Mouse (Mus musculus): ENCODE measurements around the gene Stard3nl. TPM values are rescaled to one million over a fixed set of nuclear protein-coding genes. Genes with fewer than 3 reads are reported as not detected.

The Stard3nl gene
- polyA plus RNA-seq, 1 experiment from 2014 or later, result 82.9 TPM

- no peaks in the 10 kb centered on the region for H3K27me3 ChIP-seq (replicated peaks)
- H3K4me2 ChIP-seq, result no peak overlapping the region
- H3K27ac ChIP-seq (replicated peaks), result no peak overlapping the region
- H3K9me3 ChIP-seq, result no peaks in the 10 kb centered on the region
- no peak overlapping the region for H3K4me3 ChIP-seq
- H3K9ac ChIP-seq, result no peak overlapping the region
- no peaks in the 10 kb centered on the region for H3K36me3 ChIP-seq
- no peaks in the 10 kb centered on the region for H3K4me1 ChIP-seq
- WGBS, result 66% methylated on average over 4 of the region's 4 CpGs
- ATAC-seq (ENCODE audit: extremely low read depth, insufficient number of reproducible peaks, low FRiP score, low TSS enrichment), result no peak
These were observed 15.1 kb upstream of the Stard3nl start for GRCm38 (mm10) chr13:19410694-19411093.

- Histone ChIP-seq H3K36me3 (no peaks in the 10 kb centered on the region), H3K27ac (replicated peaks) (no peak overlapping the region), H3K27me3 (replicated peaks) (no peaks in the 10 kb centered on the region), H3K4me1 (no peaks in the 10 kb centered on the region), H3K9me3 (no peaks in the 10 kb centered on the region), H3K4me2 (no peak overlapping the region), H3K9ac (no peak overlapping the region), H3K4me3 (no peak overlapping the region)
- no peak for ATAC-seq (ENCODE audit: extremely low read depth, insufficient number of reproducible peaks, low FRiP score, low TSS enrichment)
- WGBS, result 83% methylated on average over 2 of the region's 2 CpGs
These were observed 12.4 kb upstream of the Stard3nl start for GRCm38 (mm10) chr13:19407953-19408352.

GRCm38 (mm10) chr13:19404623-19405022, 9.0 kb upstream of the Stard3nl start:
- H3K9ac ChIP-seq, result no peak overlapping the region

GRCm38 (mm10) chr13:19394798-19395687, 552 bp downstream of the Stard3nl start:
- no peaks in the 10 kb centered on the region for H3K27me3 ChIP-seq (replicated peaks)
- H3K4me1 ChIP-seq, result peaks cover 30% of the 10 kb centered on the region
- H3K9ac ChIP-seq, result peak overlapping the region; percentile 89
- peak overlapping the region; percentile 79 for H3K4me3 ChIP-seq
- under 1% methylated on average over 25 of the region's 25 CpGs for WGBS
- H3K9me3 ChIP-seq, result no peaks in the 10 kb centered on the region
- H3K4me2 ChIP-seq, result peak overlapping the region; percentile 68
- no peaks in the 10 kb centered on the region for H3K36me3 ChIP-seq
- H3K27ac ChIP-seq (replicated peaks), result peak overlapping the region; percentile 90
- no peak for ATAC-seq (ENCODE audit: extremely low read depth, insufficient number of reproducible peaks, low FRiP score, low TSS enrichment)

More at GRCm38 (mm10) chr13:19404623-19405022, 9.0 kb upstream of the Stard3nl start:
- H3K27ac ChIP-seq (replicated peaks), result no peak overlapping the region
- no peaks in the 10 kb centered on the region for H3K4me1 ChIP-seq
- H3K9me3 ChIP-seq, result no peaks in the 10 kb centered on the region
- 67% methylated on average over 2 of the region's 2 CpGs for WGBS
- no peak overlapping the region for H3K4me3 ChIP-seq
- H3K27me3 ChIP-seq (replicated peaks), result no peaks in the 10 kb centered on the region
- H3K4me2 ChIP-seq, result no peak overlapping the region
- no peak for ATAC-seq (ENCODE audit: extremely low read depth, insufficient number of reproducible peaks, low FRiP score, low TSS enrichment)
- no peaks in the 10 kb centered on the region for H3K36me3 ChIP-seq

- Histone ChIP-seq H3K27me3 (replicated peaks) (no peaks in the 10 kb centered on the region), H3K4me3 (peak overlapping the region; percentile 21), H3K9ac (peak overlapping the region; percentile 45; the same call in 1 of the 2 replicates), H3K27ac (replicated peaks) (no peak overlapping the region), H3K9me3 (no peaks in the 10 kb centered on the region), H3K4me1 (peaks cover 37% of the 10 kb centered on the region), H3K36me3 (no peaks in the 10 kb centered on the region), H3K4me2 (peak overlapping the region; percentile 68)
- 31% methylated on average over 4 of the region's 4 CpGs for WGBS
- no peak for ATAC-seq (ENCODE audit: extremely low read depth, insufficient number of reproducible peaks, low FRiP score, low TSS enrichment)
These were observed 1.4 kb downstream of the Stard3nl start for GRCm38 (mm10) chr13:19394171-19394570.

GRCm38 (mm10) chr13:19393731-19394130, 1.9 kb downstream of the Stard3nl start:
- H3K9ac ChIP-seq, result no peak overlapping the region
- 67% methylated on average over 2 of the region's 2 CpGs for WGBS
- no peak overlapping the region for H3K27ac ChIP-seq (replicated peaks)
- peak overlapping the region; percentile 68 for H3K4me2 ChIP-seq
- H3K9me3 ChIP-seq, result no peaks in the 10 kb centered on the region
- peaks cover 37% of the 10 kb centered on the region for H3K4me1 ChIP-seq
- H3K36me3 ChIP-seq, result no peaks in the 10 kb centered on the region
- no peak for ATAC-seq (ENCODE audit: extremely low read depth, insufficient number of reproducible peaks, low FRiP score, low TSS enrichment)
- no peaks in the 10 kb centered on the region for H3K27me3 ChIP-seq (replicated peaks)
- peak overlapping the region; percentile 21; the same call in 1 of the 2 replicates for H3K4me3 ChIP-seq

- ATAC-seq (ENCODE audit: extremely low read depth, insufficient number of reproducible peaks, low FRiP score, low TSS enrichment), result no peak
- Histone ChIP-seq H3K4me3 (no peak overlapping the region), H3K27me3 (replicated peaks) (no peaks in the 10 kb centered on the region), H3K9ac (no peak overlapping the region), H3K9me3 (no peaks in the 10 kb centered on the region), H3K4me2 (no peak overlapping the region), H3K27ac (replicated peaks) (no peak overlapping the region), H3K4me1 (peaks cover 36% of the 10 kb centered on the region), H3K36me3 (no peaks in the 10 kb centered on the region)
- 74% methylated on average over 4 of the region's 4 CpGs for WGBS
These were observed 4.0 kb downstream of the Stard3nl start for GRCm38 (mm10) chr13:19391608-19392007.

- Histone ChIP-seq H3K4me1 (peaks cover 33% of the 10 kb centered on the region), H3K36me3 (no peaks in the 10 kb centered on the region), H3K4me3 (no peak overlapping the region), H3K4me2 (no peak overlapping the region), H3K27me3 (replicated peaks) (no peaks in the 10 kb centered on the region), H3K27ac (replicated peaks) (no peak overlapping the region), H3K9ac (no peak overlapping the region), H3K9me3 (no peaks in the 10 kb centered on the region)
- WGBS, result 64% methylated on average over 4 of the region's 4 CpGs
- ATAC-seq (ENCODE audit: extremely low read depth, insufficient number of reproducible peaks, low FRiP score, low TSS enrichment), result no peak
These were observed 5.3 kb downstream of the Stard3nl start for GRCm38 (mm10) chr13:19390296-19390695.

GRCm38 (mm10) chr13:19389896-19390295, 5.7 kb downstream of the Stard3nl start:
- ATAC-seq (ENCODE audit: extremely low read depth, insufficient number of reproducible peaks, low FRiP score, low TSS enrichment), result no peak
- Histone ChIP-seq H3K4me1 (peaks cover 31% of the 10 kb centered on the region), H3K36me3 (no peaks in the 10 kb centered on the region), H3K27ac (replicated peaks) (no peak overlapping the region), H3K27me3 (replicated peaks) (no peaks in the 10 kb centered on the region), H3K4me3 (no peak overlapping the region), H3K4me2 (no peak overlapping the region), H3K9me3 (no peaks in the 10 kb centered on the region), H3K9ac (no peak overlapping the region)
- 43% methylated on average over 12 of the region's 12 CpGs for WGBS

- WGBS, result 48% methylated on average over 1 of the region's 1 CpGs
These were observed 6.2 kb downstream of the Stard3nl start for GRCm38 (mm10) chr13:19389434-19389833.

GRCm38 (mm10) chr13:19385226-19385625, 10.4 kb downstream of the Stard3nl start:
- Histone ChIP-seq H3K9ac (no peak overlapping the region), H3K27ac (replicated peaks) (no peak overlapping the region), H3K4me1 (peaks cover 9% of the 10 kb centered on the region), H3K9me3 (no peaks in the 10 kb centered on the region), H3K36me3 (no peaks in the 10 kb centered on the region), H3K4me3 (no peak overlapping the region), H3K4me2 (no peak overlapping the region), H3K27me3 (replicated peaks) (no peaks in the 10 kb centered on the region)
- no peak for ATAC-seq (ENCODE audit: extremely low read depth, insufficient number of reproducible peaks, low FRiP score, low TSS enrichment)
- WGBS, result 87% methylated on average over 4 of the region's 4 CpGs

More at GRCm38 (mm10) chr13:19389434-19389833, 6.2 kb downstream of the Stard3nl start:
- H3K36me3 ChIP-seq, result no peaks in the 10 kb centered on the region
- H3K4me3 ChIP-seq, result no peak overlapping the region
- peaks cover 26% of the 10 kb centered on the region for H3K4me1 ChIP-seq
- H3K4me2 ChIP-seq, result no peak overlapping the region
- H3K27ac ChIP-seq (replicated peaks), result no peak overlapping the region
- no peaks in the 10 kb centered on the region for H3K27me3 ChIP-seq (replicated peaks)
- no peak for ATAC-seq (ENCODE audit: extremely low read depth, insufficient number of reproducible peaks, low FRiP score, low TSS enrichment)
- no peak overlapping the region for H3K9ac ChIP-seq
- H3K9me3 ChIP-seq, result no peaks in the 10 kb centered on the region
